Mouse (Mus musculus) T-cell, adult 2 months (primary cell): ENCODE measurements around the gene Olfr750.

Experiments used
- DNase-seq: peaks from one replicate; pipeline ENCODE4 v3.0.0; 2022; ENCODE audit warnings: low spot score

Olfr750 gene

GRCm38 (mm10) chr14:51088166-51088969 lies 14.1 kb upstream of the Olfr750 start:
- peak; percentile 82 for DNase-seq

GRCm38 (mm10) chr14:51087762-51088161 lies 13.5 kb upstream of the Olfr750 start:
- DNase-seq: no peak

GRCm38 (mm10) chr14:51085911-51086310 lies 11.7 kb upstream of the Olfr750 start:
- no peak for DNase-seq

GRCm38 (mm10) chr14:51085086-51085485 lies 10.9 kb upstream of the Olfr750 start:
- no peak for DNase-seq

GRCm38 (mm10) chr14:51083805-51084204 lies 9.6 kb upstream of the Olfr750 start:
- peak; percentile 15 for DNase-seq

GRCm38 (mm10) chr14:51082599-51083581 lies 8.7 kb upstream of the Olfr750 start:
- peak; percentile 68 for DNase-seq

- DNase-seq: no peak
Measured at GRCm38 (mm10) chr14:51081035-51081434, 6.8 kb upstream of the Olfr750 start.

GRCm38 (mm10) chr14:51079180-51079579 lies 4.9 kb upstream of the Olfr750 start:
- no peak for DNase-seq

GRCm38 (mm10) chr14:51069617-51070016 lies 4.6 kb downstream of the Olfr750 start:
- peak; percentile 51 for DNase-seq

- DNase-seq: no peak
Measured at GRCm38 (mm10) chr14:51068956-51069355, 5.3 kb downstream of the Olfr750 start.

GRCm38 (mm10) chr14:51060761-51061160 lies 13.5 kb downstream of the Olfr750 start:
- no peak for DNase-seq

- peak; percentile 4 for DNase-seq
Measured at GRCm38 (mm10) chr14:51057401-51057831, 16.8 kb downstream of the Olfr750 start, which contains the start of gene Rnase12. Gene Rnase12, minus strand, starts transcription at chr14:51057661.

GRCm38 (mm10) chr14:51054243-51055237 lies 19.7 kb downstream of the Olfr750 start:
- DNase-seq: no peak

GRCm38 (mm10) chr14:51053176-51053575 lies 21.1 kb downstream of the Olfr750 start:
- no peak for DNase-seq

GRCm38 (mm10) chr14:51051941-51052340 lies 22.3 kb downstream of the Olfr750 start:
- DNase-seq: no peak

- DNase-seq: no peak
Measured at GRCm38 (mm10) chr14:51050063-51050462, 24.2 kb downstream of the Olfr750 start, which contains the start of gene Rnase11. Gene Rnase11, minus strand, starts transcription at chr14:51050163.

GRCm38 (mm10) chr14:51047846-51048245 lies 26.4 kb downstream of the Olfr750 start:
- DNase-seq: no peak

GRCm38 (mm10) chr14:51041769-51042168 lies 32.5 kb downstream of the Olfr750 start, which contains the start of gene Rnase9:
Gene Rnase9, minus strand, starts transcription at chr14:51041869.
- no peak for DNase-seq

GRCm38 (mm10) chr14:51036214-51036613 lies 38.0 kb downstream of the Olfr750 start:
- DNase-seq: no peak

- DNase-seq: no peak
Measured at GRCm38 (mm10) chr14:51035206-51035605, 39.0 kb downstream of the Olfr750 start.
